Mouse (Mus musculus): Measurements from ENCODE around the gene Treh.

GRCm38 (mm10) chr9:44652027-44652426 lies 21.0 kb upstream of the Treh start:
- no peak for TF ChIP-seq E2F4 (IDR thresholded peaks at IDR 0.05; ENCODE audit: insufficient read depth)
- no peak for TF ChIP-seq POLR2A (IDR thresholded peaks at IDR 0.05; ENCODE audit: insufficient read length, low read depth)

Measured in myocyte (in vitro differentiated cells).